Mouse (Mus musculus) lung, embryonic 16.5 days (tissue): Measurements from ENCODE around the gene Prkce. TPM values are rescaled to one million over a fixed set of nuclear protein-coding genes. Genes with fewer than 3 reads are reported as not detected.
A peak's percentile ranks its signal among the peaks of the same experiment; 100 is the strongest.

Experiments used
- ATAC-seq: fragments of 200-750 bp; cut with Nextera tagmentation; 2 replicates; pipeline ENCODE4 v1.8.0; 2017; ENCODE audit warnings: low read depth, mild to moderate bottlenecking, moderate library complexity
- H3K27ac ChIP-seq: fragments of 300-500 bp; sonication (generic); 2 replicates; pipeline ENCODE4 v1.5.1; 2014; ENCODE audit warnings: mild to moderate bottlenecking, control low read depth, low read length
- H3K27me3 ChIP-seq: fragments of 300-500 bp; sonication (generic); 2 replicates; pipeline ENCODE4 v1.6.1; 2014; ENCODE audit warnings: low read depth, low read length, mixed read lengths; ENCODE audit not compliant: control insufficient read depth, insufficient read depth
- H3K36me3 ChIP-seq: fragments of 300-500 bp; sonication (generic); 2 replicates; pipeline ENCODE4 v1.6.1; 2014; ENCODE audit warnings: low read length; ENCODE audit not compliant: control insufficient read depth, insufficient read depth
- H3K4me1 ChIP-seq: fragments of 300-500 bp; sonication (generic); replicated peaks from 2 replicates; pipeline ENCODE4 v1.6.1; 2014; ENCODE audit warnings: low read length, mixed read lengths; ENCODE audit not compliant: control insufficient read depth, insufficient read depth
- H3K4me2 ChIP-seq: fragments of 300-500 bp; sonication (generic); 2 replicates; pipeline ENCODE4 v1.6.1; 2014; ENCODE audit warnings: low read depth, low read length, control low read depth
- H3K4me3 ChIP-seq: fragments of 300-500 bp; sonication (generic); 2 replicates; pipeline ENCODE4 v1.5.1; 2014; ENCODE audit warnings: mild to moderate bottlenecking, low read length, control low read depth
- H3K9ac ChIP-seq: fragments of 300-500 bp; sonication (generic); 2 replicates; pipeline ENCODE4 v1.6.1; 2014; ENCODE audit warnings: low read length, control low read depth
- H3K9me3 ChIP-seq: fragments of 300-500 bp; sonication (generic); 2 replicates; pipeline ENCODE4 v1.6.1; 2016; ENCODE audit warnings: low read length; ENCODE audit not compliant: control insufficient read depth
- WGBS: fragments of 180-500 bp; shearing (Covaris S2); extraction: QIAGEN DNeasy Blood & Tissue Kit; methylation state at CpG from one replicate; pipeline ENCODE4 v1.1.7; 2014; 5-methylcytosine and 5-hydroxymethylcytosine counted together
- polyA plus RNA-seq: library from polyadenylated mRNA; unstranded; fragments of >200 nt; fragmentation: Nextera tagmentation; extraction: Ambion mirVana; gene quantifications from 2 replicates; pipeline ENCODE4 v1.2.1, GENCODE M21; 2015

Gene Prkce
- polyA plus RNA-seq, 1 experiment from 2014 or later = 4.9 TPM

DNA sequence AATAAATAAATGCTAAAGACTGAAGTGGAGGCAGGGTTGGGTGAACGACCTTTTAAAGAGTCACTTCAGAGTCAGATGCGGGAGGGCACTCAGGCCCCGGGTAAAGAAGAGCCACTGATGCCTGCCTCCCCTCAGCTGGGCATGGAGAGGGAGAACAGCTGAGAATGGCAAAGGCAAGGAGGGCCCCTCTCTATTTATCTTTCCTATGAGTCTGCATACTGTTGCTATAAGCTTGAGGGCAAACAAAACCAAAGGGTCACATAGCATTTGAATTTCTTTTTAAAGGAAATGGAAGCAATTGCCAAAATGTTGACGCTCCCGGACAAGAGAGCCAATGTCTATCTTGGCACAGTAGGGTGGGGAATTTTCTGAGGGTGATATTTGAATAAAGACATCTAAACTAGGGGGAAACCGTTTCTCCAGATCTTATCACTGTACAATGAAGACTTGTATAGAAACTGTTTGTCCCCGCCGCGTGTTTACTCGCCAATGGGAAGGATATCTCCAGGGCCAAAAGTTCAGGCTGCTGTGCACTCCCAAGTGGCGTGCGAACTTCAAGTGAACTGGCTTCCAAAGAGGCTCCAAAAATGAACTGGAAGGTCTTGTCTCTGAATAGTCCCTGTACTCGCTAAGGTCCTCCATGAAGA is 347.5 kb downstream of the Prkce start:
- H3K4me1 ChIP-seq = peaks cover 6% of the 10 kb centered on the region; the same call in 1 of the 2 replicates
- H3K4me2 ChIP-seq = no peak overlapping the region
- H3K36me3 ChIP-seq = no peaks in the 10 kb centered on the region
- 31% methylated on average over 13 of the region's 13 CpGs for WGBS
- no peaks in the 10 kb centered on the region for H3K27me3 ChIP-seq
- no peak overlapping the region for H3K9ac ChIP-seq
- no peak overlapping the region for H3K4me3 ChIP-seq
- ATAC-seq = peak; percentile 75
- peak overlapping the region; percentile 45; the same call in 1 of the 2 replicates for H3K27ac ChIP-seq
- H3K9me3 ChIP-seq = no peaks in the 10 kb centered on the region

DNA sequence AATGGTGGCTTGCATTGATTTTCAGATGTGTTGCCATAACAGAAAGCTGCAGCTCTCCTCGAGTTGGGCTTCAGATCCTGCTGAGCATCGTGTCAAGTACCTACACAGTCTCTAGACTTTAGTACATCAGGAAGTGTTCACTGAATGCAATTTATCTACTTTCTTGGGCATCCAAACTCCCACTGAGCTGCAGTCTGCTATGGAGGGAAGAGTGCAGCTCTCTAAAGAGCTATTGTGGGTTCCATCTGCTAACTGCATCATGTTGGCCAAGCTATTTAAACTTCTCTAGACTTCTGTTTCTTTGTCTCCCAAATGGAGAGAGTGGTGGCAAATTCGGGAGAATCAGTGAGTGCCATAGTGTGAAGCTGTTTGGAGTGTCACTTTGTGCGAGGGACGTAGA is 349.0 kb downstream of the Prkce start:
- no peak for ATAC-seq
- no peak overlapping the region for H3K4me3 ChIP-seq
- no peak overlapping the region for H3K27ac ChIP-seq
- H3K9me3 ChIP-seq = no peaks in the 10 kb centered on the region
- H3K4me1 ChIP-seq = peaks cover 6% of the 10 kb centered on the region; the same call in 1 of the 2 replicates
- 70% methylated on average over 5 of the region's 5 CpGs for WGBS
- no peak overlapping the region for H3K9ac ChIP-seq
- H3K36me3 ChIP-seq = no peaks in the 10 kb centered on the region
- H3K27me3 ChIP-seq = no peaks in the 10 kb centered on the region
- no peak overlapping the region for H3K4me2 ChIP-seq

DNA sequence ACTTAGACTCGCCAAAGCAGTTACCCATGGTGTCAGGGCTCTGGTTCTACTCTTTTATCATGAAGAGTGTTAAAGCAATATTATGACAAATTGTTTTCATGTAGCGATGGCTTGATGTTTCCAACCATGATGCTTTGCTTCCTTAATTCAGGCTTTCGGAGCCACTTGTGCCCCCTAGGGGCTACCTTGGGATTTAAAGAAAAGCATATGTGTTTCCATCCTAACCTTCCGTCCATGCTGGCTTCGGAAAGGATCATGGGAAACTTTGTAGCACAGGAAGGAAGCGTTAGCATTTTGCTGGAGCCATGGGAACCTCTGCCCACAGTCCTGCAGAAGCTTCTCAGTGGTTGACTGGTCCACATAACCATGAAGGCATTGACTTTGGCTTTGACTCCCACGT is 351.0 kb downstream of the Prkce start:
- ATAC-seq = no peak
- Histone ChIP-seq H3K9me3 (no peaks in the 10 kb centered on the region), H3K4me2 (no peak overlapping the region), H3K9ac (no peak overlapping the region), H3K36me3 (no peaks in the 10 kb centered on the region), H3K27ac (no peak overlapping the region), H3K4me1 (peaks cover 6% of the 10 kb centered on the region; the same call in 1 of the 2 replicates), H3K4me3 (no peak overlapping the region), H3K27me3 (no peaks in the 10 kb centered on the region)
- WGBS = 88% methylated on average over 7 of the region's 7 CpGs

DNA sequence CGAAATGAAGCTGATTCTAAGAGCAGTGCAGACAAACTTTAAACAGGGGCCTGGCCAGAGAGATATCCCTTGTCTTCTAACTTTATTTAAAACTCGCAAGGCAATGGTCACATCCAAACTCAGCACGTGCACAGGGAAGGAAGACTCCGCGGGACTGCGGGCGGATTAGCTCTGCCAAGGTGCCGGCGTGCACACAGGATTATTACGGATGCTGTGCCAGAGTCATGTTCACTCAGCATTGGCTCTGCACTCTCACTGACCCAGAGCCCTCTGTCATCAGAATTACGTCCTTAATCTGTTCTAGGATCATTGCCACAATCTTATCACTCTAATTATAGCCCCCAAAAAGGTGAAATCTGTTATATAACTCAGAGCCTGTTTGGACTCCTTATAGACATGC is 353.7 kb downstream of the Prkce start:
- H3K4me1 ChIP-seq = no peaks in the 10 kb centered on the region
- no peak overlapping the region for H3K9ac ChIP-seq
- H3K27ac ChIP-seq = no peak overlapping the region
- no peak overlapping the region for H3K4me2 ChIP-seq
- H3K36me3 ChIP-seq = no peaks in the 10 kb centered on the region
- WGBS = 86% methylated on average over 11 of the region's 11 CpGs
- no peak overlapping the region for H3K4me3 ChIP-seq
- ATAC-seq = no peak
- no peaks in the 10 kb centered on the region for H3K27me3 ChIP-seq
- no peaks in the 10 kb centered on the region for H3K9me3 ChIP-seq

DNA sequence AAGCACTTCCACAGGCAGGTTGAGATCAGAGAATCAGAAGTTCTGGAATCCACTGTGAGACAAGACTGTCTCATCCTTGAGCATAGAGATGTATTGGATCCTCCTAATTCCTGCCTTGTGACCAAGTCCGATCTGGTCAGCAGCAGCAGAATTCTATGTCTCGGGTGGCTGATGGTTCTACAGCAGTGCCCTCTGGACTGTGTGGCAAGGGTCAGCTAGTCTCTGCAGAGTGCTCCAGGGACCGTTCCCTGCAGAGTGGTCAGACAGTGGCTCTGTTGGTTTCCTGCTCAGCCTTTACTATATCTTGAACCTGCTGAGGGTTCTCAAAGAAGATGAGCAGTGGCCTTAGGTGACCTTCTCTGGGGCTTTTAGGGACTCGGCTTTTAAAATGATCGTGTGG is 355.1 kb downstream of the Prkce start:
- H3K4me3 ChIP-seq = no peak overlapping the region
- H3K27me3 ChIP-seq = no peaks in the 10 kb centered on the region
- H3K9ac ChIP-seq = no peak overlapping the region
- H3K9me3 ChIP-seq = no peaks in the 10 kb centered on the region
- WGBS = 84% methylated on average over 5 of the region's 5 CpGs
- H3K4me2 ChIP-seq = no peak overlapping the region
- no peak for ATAC-seq
- H3K36me3 ChIP-seq = no peaks in the 10 kb centered on the region
- no peak overlapping the region for H3K27ac ChIP-seq
- H3K4me1 ChIP-seq = no peaks in the 10 kb centered on the region

DNA sequence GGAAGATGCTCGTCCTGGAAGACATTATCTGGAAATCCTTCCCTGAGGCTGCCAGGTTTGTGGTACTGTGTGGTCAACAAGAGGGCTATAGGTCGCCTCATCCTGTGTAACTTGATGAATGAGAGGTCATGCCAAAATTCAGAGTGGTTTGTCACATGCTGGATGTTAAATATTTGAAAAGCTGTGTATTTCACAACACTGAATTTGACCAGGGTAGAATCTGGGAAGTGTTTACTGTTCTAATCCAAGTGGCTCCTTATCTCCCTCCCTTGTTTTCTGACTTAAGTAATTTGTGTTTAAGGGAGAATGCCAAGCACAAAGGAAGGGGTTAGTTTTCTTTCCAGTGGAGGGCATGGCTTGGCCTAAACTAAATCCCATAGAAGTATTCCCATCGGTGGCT is 355.8 kb downstream of the Prkce start:
- no peak overlapping the region for H3K4me3 ChIP-seq
- no peak for ATAC-seq
- WGBS = 47% methylated on average over 3 of the region's 3 CpGs

DNA sequence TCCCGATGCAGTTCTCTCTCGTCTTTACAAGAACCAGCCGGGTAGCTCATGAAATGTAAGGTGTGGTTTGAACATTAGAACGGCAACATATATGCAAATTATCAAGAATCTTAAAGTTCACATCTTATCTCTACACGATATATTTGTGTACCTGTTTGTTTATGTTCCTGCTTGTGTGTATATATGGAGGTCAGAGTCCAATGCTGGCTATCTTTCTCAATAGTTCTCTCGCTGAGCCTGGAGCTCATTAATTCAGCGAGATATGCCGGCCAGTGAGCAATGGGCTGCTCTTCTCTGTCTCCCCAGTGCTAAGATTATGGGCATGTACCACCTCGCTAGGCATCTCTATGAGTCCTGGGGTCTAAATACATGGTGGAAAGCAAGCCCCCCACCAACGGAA is 356.3 kb downstream of the Prkce start:
- no peaks in the 10 kb centered on the region for H3K9me3 ChIP-seq
- WGBS = 83% methylated on average over 10 of the region's 10 CpGs
- H3K4me2 ChIP-seq = no peak overlapping the region
- no peaks in the 10 kb centered on the region for H3K4me1 ChIP-seq
- no peak overlapping the region for H3K27ac ChIP-seq
- no peaks in the 10 kb centered on the region for H3K36me3 ChIP-seq
- no peak for ATAC-seq
- no peak overlapping the region for H3K9ac ChIP-seq
- H3K4me3 ChIP-seq = no peak overlapping the region
- no peaks in the 10 kb centered on the region for H3K27me3 ChIP-seq

More for the DNA sequence above, 355.8 kb downstream of the Prkce start:
- H3K9ac ChIP-seq = no peak overlapping the region
- no peaks in the 10 kb centered on the region for H3K27me3 ChIP-seq
- H3K27ac ChIP-seq = no peak overlapping the region
- H3K9me3 ChIP-seq = no peaks in the 10 kb centered on the region
- no peaks in the 10 kb centered on the region for H3K36me3 ChIP-seq
- no peaks in the 10 kb centered on the region for H3K4me1 ChIP-seq
- H3K4me2 ChIP-seq = no peak overlapping the region

DNA sequence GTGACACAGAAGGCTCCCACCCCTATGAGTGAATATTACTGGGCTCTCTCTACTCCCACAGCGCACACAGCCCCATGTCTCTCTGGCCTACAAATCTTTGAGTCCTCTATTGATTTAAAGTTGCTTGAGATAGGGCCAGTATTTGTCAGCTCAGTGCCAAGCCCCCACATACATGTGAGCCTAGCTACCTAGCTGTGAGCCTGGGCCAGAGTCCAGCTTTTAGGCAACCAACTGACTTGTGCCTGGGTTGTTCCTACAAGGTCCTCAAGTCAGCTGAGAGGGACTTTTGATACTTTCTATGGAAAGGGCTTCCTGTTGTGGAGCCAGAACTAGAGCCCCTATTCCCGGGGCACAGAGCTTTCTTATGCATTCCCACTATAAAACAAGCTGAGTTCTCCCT is 357.5 kb downstream of the Prkce start:
- 0 out of 2 replicates have a peak, but pooled peaks cover 4% of the 10 kb centered on the region for H3K4me1 ChIP-seq
- no peaks in the 10 kb centered on the region for H3K9me3 ChIP-seq
- 90% methylated on average over 2 of the region's 2 CpGs for WGBS
- H3K4me3 ChIP-seq = no peak overlapping the region
- H3K9ac ChIP-seq = no peak overlapping the region
- H3K27me3 ChIP-seq = no peaks in the 10 kb centered on the region
- H3K27ac ChIP-seq = peak overlapping the region; percentile 18; the same call in 1 of the 2 replicates
- ATAC-seq = no peak
- H3K4me2 ChIP-seq = no peak overlapping the region
- no peaks in the 10 kb centered on the region for H3K36me3 ChIP-seq

DNA sequence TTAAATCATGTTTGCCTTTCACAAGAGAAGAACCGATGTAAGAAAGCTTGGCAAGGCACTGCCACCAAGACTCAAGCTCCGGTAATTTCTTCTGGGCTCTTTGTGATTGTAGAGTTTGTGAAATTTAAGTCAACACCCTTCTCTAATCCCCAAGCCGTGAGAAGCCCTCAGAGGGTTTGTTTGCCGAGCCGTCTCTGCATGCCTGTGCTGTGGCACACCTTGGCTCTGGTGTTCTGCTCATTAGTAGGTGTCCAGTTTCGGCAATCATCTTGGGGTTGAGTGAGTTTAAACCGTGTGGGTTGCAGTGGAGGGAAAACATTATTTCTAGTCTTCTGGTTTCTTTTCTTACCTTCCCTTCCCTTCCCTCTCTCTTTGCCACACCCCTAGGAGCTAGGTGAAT is 358.4 kb downstream of the Prkce start:
- H3K4me3 ChIP-seq = no peak overlapping the region
- peak; percentile 48 for ATAC-seq
- no peaks in the 10 kb centered on the region for H3K27me3 ChIP-seq
- no peak overlapping the region; the same call in 1 of the 2 replicates for H3K27ac ChIP-seq
- 0 out of 2 replicates have a peak, but pooled peaks cover 6% of the 10 kb centered on the region for H3K4me1 ChIP-seq
- H3K9ac ChIP-seq = no peak overlapping the region
- H3K36me3 ChIP-seq = no peaks in the 10 kb centered on the region
- no peaks in the 10 kb centered on the region for H3K9me3 ChIP-seq
- WGBS = 63% methylated on average over 7 of the region's 7 CpGs
- no peak overlapping the region for H3K4me2 ChIP-seq
